Mouse (Mus musculus) lung, embryonic 14.5 days (tissue): Measurements from ENCODE around the gene Vps37b. TPM values are rescaled to one million over a fixed set of nuclear protein-coding genes. Genes with fewer than 3 reads are reported as not detected.

ENCODE experiments used
- ATAC-seq: fragments of 200-750 bp; cut with Nextera tagmentation; 2 replicates; pipeline ENCODE4 v1.8.0; 2017; ENCODE audit warnings: mild to moderate bottlenecking, moderate TSS enrichment, moderate library complexity; ENCODE audit not compliant: insufficient read depth
- DNase-seq: peaks from one replicate; pipeline ENCODE4 v3.0.0-alpha.2; 2015
- H3K27ac ChIP-seq: fragments of 300-500 bp; sonication (generic); 2 replicates; pipeline ENCODE4 v1.5.1; 2014; ENCODE audit warnings: low read depth, mild to moderate bottlenecking, moderate library complexity
- H3K27me3 ChIP-seq: fragments of 300-500 bp; sonication (generic); 2 replicates; pipeline ENCODE4 v1.6.1; 2014; ENCODE audit warnings: low read length, control low read depth; ENCODE audit not compliant: insufficient read depth
- H3K36me3 ChIP-seq: fragments of 300-500 bp; sonication (generic); 2 replicates; pipeline ENCODE4 v1.6.1; 2014; ENCODE audit warnings: control low read depth; ENCODE audit not compliant: insufficient read depth
- H3K4me1 ChIP-seq: fragments of 300-500 bp; sonication (generic); 2 replicates; pipeline ENCODE4 v1.6.1; 2014; ENCODE audit warnings: antibody characterized with exemption, control low read depth; ENCODE audit not compliant: insufficient read depth
- H3K4me2 ChIP-seq: fragments of 300-500 bp; sonication (generic); 2 replicates; pipeline ENCODE4 v1.6.1; 2014; ENCODE audit warnings: mild to moderate bottlenecking
- H3K4me3 ChIP-seq: fragments of 300-500 bp; sonication (generic); 2 replicates; pipeline ENCODE4 v1.5.1; 2014; ENCODE audit warnings: low read depth, low read length
- H3K9ac ChIP-seq: fragments of 300-500 bp; sonication (generic); 2 replicates; pipeline ENCODE4 v1.6.1; 2014
- H3K9me3 ChIP-seq: fragments of 300-500 bp; sonication (generic); 2 replicates; pipeline ENCODE4 v1.6.1; 2016; ENCODE audit warnings: low read depth, low read length, control low read depth
- CTCF ChIP-seq: IDR thresholded peaks from 2 replicates; pipeline ENCODE4 v1.5.1; 2016; ENCODE audit warnings: antibody characterized with exemption, low read depth
- WGBS: fragments of 180-500 bp; shearing (Covaris S2); extraction: QIAGEN DNeasy Blood & Tissue Kit; methylation state at CpG from one replicate; pipeline ENCODE4 v1.1.7; 2014; 5-methylcytosine and 5-hydroxymethylcytosine counted together
- polyA plus RNA-seq: library from polyadenylated mRNA; unstranded; fragments of >200 nt; fragmentation: Nextera tagmentation; extraction: Ambion mirVana; gene quantifications from 2 replicates; pipeline ENCODE4 v1.2.1, GENCODE M21; 2014

Vps37b gene
- polyA plus RNA-seq, 1 experiment from 2014 or later: 39.3 TPM

- no peak overlapping the region for H3K4me3 ChIP-seq
- no peak for TF ChIP-seq CTCF
- H3K4me1 ChIP-seq: peaks cover 2% of the 10 kb centered on the region; the same call in 1 of the 2 replicates
- H3K4me2 ChIP-seq: no peak overlapping the region
- H3K36me3 ChIP-seq: no peaks in the 10 kb centered on the region
- no peaks in the 10 kb centered on the region for H3K27me3 ChIP-seq
- H3K27ac ChIP-seq: no peak overlapping the region
- no peaks in the 10 kb centered on the region for H3K9me3 ChIP-seq
- ATAC-seq (no peak), DNase-seq (no peak)
- 62% methylated on average over 8 of the region's 8 CpGs for WGBS
- H3K9ac ChIP-seq: no peak overlapping the region
These were observed 3.7 kb upstream of the Vps37b start for GRCm38 (mm10) chr5:124035806-124036205.

- H3K4me3 ChIP-seq: no peak overlapping the region
- TF ChIP-seq CTCF: no peak
- no peak overlapping the region for H3K27ac ChIP-seq
- no peaks in the 10 kb centered on the region for H3K36me3 ChIP-seq
- 73% methylated on average over 9 of the region's 9 CpGs for WGBS
- ATAC-seq: no peak
- H3K4me1 ChIP-seq: peaks cover 5% of the 10 kb centered on the region; the same call in 1 of the 2 replicates
- H3K9ac ChIP-seq: no peak overlapping the region
- H3K27me3 ChIP-seq: no peaks in the 10 kb centered on the region
- DNase-seq: no peak
- no peaks in the 10 kb centered on the region for H3K9me3 ChIP-seq
- H3K4me2 ChIP-seq: no peak overlapping the region
These were observed 3.3 kb upstream of the Vps37b start for GRCm38 (mm10) chr5:124035406-124035805.

GRCm38 (mm10) chr5:124034471-124034870 lies 2.4 kb upstream of the Vps37b start:
- H3K4me2 ChIP-seq: no peak overlapping the region
- H3K27me3 ChIP-seq: no peaks in the 10 kb centered on the region
- no peak overlapping the region for H3K27ac ChIP-seq
- no peak overlapping the region for H3K9ac ChIP-seq
- no peak for ATAC-seq
- TF ChIP-seq CTCF: no peak
- 66% methylated on average over 11 of the region's 11 CpGs for WGBS
- H3K36me3 ChIP-seq: no peaks in the 10 kb centered on the region
- H3K4me3 ChIP-seq: no peak overlapping the region
- DNase-seq: no peak
- peaks cover 11% of the 10 kb centered on the region for H3K4me1 ChIP-seq
- no peaks in the 10 kb centered on the region for H3K9me3 ChIP-seq

GRCm38 (mm10) chr5:124031068-124031955 lies 758 bp downstream of the Vps37b start:
- no peaks in the 10 kb centered on the region for H3K27me3 ChIP-seq
- ATAC-seq (no peak; the same call in 1 of the 2 replicates), DNase-seq (peak; percentile 49)
- H3K9ac ChIP-seq: peak overlapping the region; percentile 96
- H3K4me1 ChIP-seq: peaks cover 20% of the 10 kb centered on the region
- H3K4me3 ChIP-seq: peak overlapping the region; percentile 92
- peak overlapping the region; percentile 96 for H3K27ac ChIP-seq
- no peaks in the 10 kb centered on the region for H3K9me3 ChIP-seq
- no peak for TF ChIP-seq CTCF
- peak overlapping the region; percentile 92 for H3K4me2 ChIP-seq
- peaks cover 7% of the 10 kb centered on the region; the same call in 1 of the 2 replicates for H3K36me3 ChIP-seq
- WGBS: 2% methylated on average over 26 of the region's 26 CpGs

- peak overlapping the region; percentile 92 for H3K4me2 ChIP-seq
- H3K36me3 ChIP-seq: peaks cover 14% of the 10 kb centered on the region; the same call in 1 of the 2 replicates
- 38% methylated on average over 12 of the region's 12 CpGs for WGBS
- no peaks in the 10 kb centered on the region for H3K27me3 ChIP-seq
- peak overlapping the region; percentile 92 for H3K4me3 ChIP-seq
- ATAC-seq: no peak
- no peaks in the 10 kb centered on the region for H3K9me3 ChIP-seq
- TF ChIP-seq CTCF: no peak
- H3K9ac ChIP-seq: peak overlapping the region; percentile 96
- DNase-seq: no peak
- peak overlapping the region; percentile 96 for H3K27ac ChIP-seq
- peaks cover 20% of the 10 kb centered on the region for H3K4me1 ChIP-seq
These were observed 1.5 kb downstream of the Vps37b start for GRCm38 (mm10) chr5:124030386-124031067.

- peak overlapping the region; percentile 92 for H3K4me3 ChIP-seq
- WGBS: 69% methylated on average over 19 of the region's 19 CpGs
- no peaks in the 10 kb centered on the region for H3K27me3 ChIP-seq
- DNase-seq (no peak), ATAC-seq (no peak)
- TF ChIP-seq CTCF: no peak
- H3K4me2 ChIP-seq: peak overlapping the region; percentile 92
- H3K36me3 ChIP-seq: peaks cover 15% of the 10 kb centered on the region; the same call in 1 of the 2 replicates
- H3K9me3 ChIP-seq: no peaks in the 10 kb centered on the region
- no peak overlapping the region for H3K9ac ChIP-seq
- no peak overlapping the region; the same call in 1 of the 2 replicates for H3K27ac ChIP-seq
- peaks cover 20% of the 10 kb centered on the region for H3K4me1 ChIP-seq
These were observed 2.6 kb downstream of the Vps37b start for GRCm38 (mm10) chr5:124029220-124030035.
